Comparison of ENCODE assay signal across 8 mouse cellular contexts in the genomic region with DNA sequence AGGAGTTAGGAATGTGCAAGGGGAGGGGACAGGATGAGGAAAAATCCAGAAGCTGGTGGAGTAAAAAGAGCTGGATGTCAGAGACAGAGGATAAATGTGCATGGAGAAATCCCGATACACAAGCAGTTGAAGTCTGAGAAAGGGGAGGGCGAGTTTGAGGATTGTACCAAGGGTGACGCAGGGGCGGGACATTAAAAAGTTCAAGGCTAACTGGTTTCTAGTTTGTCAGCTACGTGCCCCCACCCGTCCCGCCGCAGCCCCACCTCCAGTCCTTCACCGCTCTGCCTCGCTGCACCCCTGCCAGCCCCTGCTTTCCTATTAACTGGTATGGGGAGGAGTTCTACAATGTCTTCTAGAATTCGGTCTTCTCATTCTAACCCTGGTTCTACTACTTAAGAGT. TPM values are rescaled to one million over a fixed set of nuclear protein-coding genes. Genes with fewer than 3 reads are reported as not detected.
DNase-seq lines count a peak whose midpoint lies in the region; ATAC-seq and TF ChIP-seq lines count a peak whose summit lies in the region.

No protein-coding gene starts in this region.

- H3K4me3 ChIP-seq in embryonic facial prominence, embryonic 14.5 days (ENCODE audit: low read depth, low read length) = peak overlapping the region; percentile 76
- peak overlapping the region; percentile 85 for H3K4me3 ChIP-seq in intestine, embryonic 16.5 days (ENCODE audit: low read length)
- H3K4me3 ChIP-seq in lung, embryonic 14.5 days (ENCODE audit: low read depth, low read length) = peak overlapping the region; percentile 77
- peak overlapping the region; percentile 76 for H3K4me3 ChIP-seq in stomach, embryonic 14.5 days (ENCODE audit: low read depth, low read length)

- H3K4me2 ChIP-seq in embryonic facial prominence, embryonic 14.5 days (ENCODE audit: low read depth, low read length) = peak overlapping the region; percentile 94
- H3K4me2 ChIP-seq in intestine, embryonic 16.5 days (ENCODE audit: low read depth, low read length) = peak overlapping the region; percentile 74
- H3K4me2 ChIP-seq in lung, embryonic 14.5 days = peak overlapping the region; percentile 81
- peak overlapping the region; percentile 74 for H3K4me2 ChIP-seq in stomach, embryonic 14.5 days (replicated peaks; ENCODE audit: low read depth, low read length)

- H3K4me1 ChIP-seq in embryonic facial prominence, embryonic 14.5 days (ENCODE audit: control insufficient read depth, insufficient read depth, low read length) = peaks cover 6% of the 10 kb centered on the region
- H3K4me1 ChIP-seq in intestine, embryonic 16.5 days (ENCODE audit: control insufficient read depth, insufficient read depth, low read length) = peaks cover 5% of the 10 kb centered on the region; the same call in 1 of the 2 replicates
- peaks cover 3% of the 10 kb centered on the region; the same call in 1 of the 2 replicates for H3K4me1 ChIP-seq in lung, embryonic 14.5 days (ENCODE audit: insufficient read depth)
- peaks cover 6% of the 10 kb centered on the region; the same call in 1 of the 2 replicates for H3K4me1 ChIP-seq in stomach, embryonic 14.5 days (ENCODE audit: control insufficient read depth, insufficient read depth, low read length)

- peak; percentile 54 for DNase-seq in urinary bladder, postnatal 14 days (ENCODE audit: low spot score)
- no peak for DNase-seq in urinary bladder, postnatal 10 days (ENCODE audit: low spot score)
- DNase-seq in embryonic facial prominence, embryonic 14.5 days (ENCODE audit: low spot score) = no peak
- DNase-seq in lung, embryonic 14.5 days = no peak
- no peak for DNase-seq in layer of hippocampus, adult 11-12 months (ENCODE audit: low spot score)
- no peak for DNase-seq in layer of hippocampus, postnatal 14 days (ENCODE audit: low spot score in 2 of 2)

- H3K9ac ChIP-seq in embryonic facial prominence, embryonic 14.5 days (ENCODE audit: low read depth, low read length) = peak overlapping the region; percentile 74
- peak overlapping the region; percentile 79 for H3K9ac ChIP-seq in intestine, embryonic 16.5 days (ENCODE audit: low read depth, low read length)
- peak overlapping the region; percentile 69 for H3K9ac ChIP-seq in lung, embryonic 14.5 days
- H3K9ac ChIP-seq in stomach, embryonic 14.5 days (replicated peaks; ENCODE audit: low read depth, low read length) = peak overlapping the region; percentile 65

- no peak for TF ChIP-seq CTCF in lung, embryonic 14.5 days (IDR thresholded peaks at IDR 0.05; ENCODE audit: low read depth)

- no peaks in the 10 kb centered on the region for H3K9me3 ChIP-seq in embryonic facial prominence, embryonic 14.5 days (ENCODE audit: control insufficient read depth, low read length)
- H3K9me3 ChIP-seq in intestine, embryonic 16.5 days (ENCODE audit: control insufficient read depth, low read length) = no peaks in the 10 kb centered on the region
- H3K9me3 ChIP-seq in lung, embryonic 14.5 days (ENCODE audit: low read depth, low read length) = no peaks in the 10 kb centered on the region
- no peaks in the 10 kb centered on the region for H3K9me3 ChIP-seq in stomach, embryonic 14.5 days (ENCODE audit: control insufficient read depth, low read depth, low read length)

- H3K27me3 ChIP-seq in embryonic facial prominence, embryonic 14.5 days (replicated peaks; ENCODE audit: control insufficient read depth, insufficient read depth, low read length) = no peaks in the 10 kb centered on the region
- no peaks in the 10 kb centered on the region for H3K27me3 ChIP-seq in intestine, embryonic 16.5 days (replicated peaks; ENCODE audit: control insufficient read depth, insufficient read depth, low read length)
- no peaks in the 10 kb centered on the region for H3K27me3 ChIP-seq in lung, embryonic 14.5 days (ENCODE audit: insufficient read depth, low read length)
- H3K27me3 ChIP-seq in stomach, embryonic 14.5 days (ENCODE audit: control insufficient read depth, insufficient read depth, low read length) = no peaks in the 10 kb centered on the region

- H3K36me3 ChIP-seq in embryonic facial prominence, embryonic 14.5 days (ENCODE audit: control insufficient read depth, insufficient read depth, low read length) = peaks cover 40% of the 10 kb centered on the region
- peaks cover 13% of the 10 kb centered on the region for H3K36me3 ChIP-seq in intestine, embryonic 16.5 days (ENCODE audit: control insufficient read depth, insufficient read depth, low read length)
- H3K36me3 ChIP-seq in lung, embryonic 14.5 days (ENCODE audit: insufficient read depth) = peaks cover 42% of the 10 kb centered on the region
- peaks cover 33% of the 10 kb centered on the region for H3K36me3 ChIP-seq in stomach, embryonic 14.5 days (ENCODE audit: control insufficient read depth, insufficient read depth, low read length)

- WGBS in embryonic facial prominence, embryonic 14.5 days = 2% methylated on average over 11 of the region's 11 CpGs
- under 1% methylated on average over 11 of the region's 11 CpGs for WGBS in intestine, embryonic 16.5 days
- WGBS in lung, embryonic 14.5 days = 1% methylated on average over 11 of the region's 11 CpGs
- WGBS in stomach, embryonic 14.5 days = 1% methylated on average over 11 of the region's 11 CpGs

- peak overlapping the region; percentile 55; the same call in 1 of the 2 replicates for H3K27ac ChIP-seq in embryonic facial prominence, embryonic 14.5 days (replicated peaks; ENCODE audit: low read depth, low read length)
- H3K27ac ChIP-seq in intestine, embryonic 16.5 days (ENCODE audit: low read length) = peak overlapping the region; percentile 74
- H3K27ac ChIP-seq in lung, embryonic 14.5 days (ENCODE audit: low read depth) = peak overlapping the region; percentile 58
- H3K27ac ChIP-seq in stomach, embryonic 14.5 days (ENCODE audit: low read length) = peak overlapping the region; percentile 72

- no peak for ATAC-seq in embryonic facial prominence, embryonic 14.5 days (ENCODE audit: low read depth)
- peak; percentile 54 for ATAC-seq in intestine, embryonic 16.5 days
- ATAC-seq in lung, embryonic 14.5 days (ENCODE audit: insufficient read depth) = peak; percentile 44
- peak; percentile 28; the same call in 1 of the 2 replicates for ATAC-seq in stomach, embryonic 14.5 days (ENCODE audit: insufficient number of reproducible peaks, insufficient read depth, low FRiP score, low read depth)

RNA-seq across cellular contexts. Expression of gene Phb, which starts 0.4 kb away (rescaled TPM):
- 238 and 240 TPM in 2 replicates for polyA plus RNA-seq in embryonic facial prominence, embryonic 14.5 days (2014; fragmentation: Nextera tagmentation; extraction: Ambion mirVana)
- polyA plus RNA-seq in intestine, embryonic 16.5 days (2015; fragmentation: Nextera tagmentation; extraction: Ambion mirVana) = 309 and 324 TPM in 2 replicates
- 220 and 252 TPM in 2 replicates for polyA plus RNA-seq in lung, embryonic 14.5 days (2014; fragmentation: Nextera tagmentation; extraction: Ambion mirVana)
- 224 and 239 TPM in 2 replicates for polyA plus RNA-seq in stomach, embryonic 14.5 days (2014; fragmentation: Nextera tagmentation; extraction: Ambion mirVana)
- 100 to 1,000 TPM in 1 of 2 experiments, 10 to 100 TPM in 1; 88.1 to 119 TPM for total RNA-seq in layer of hippocampus, postnatal 14 days (2021)

RNA-seq across cellular contexts. Expression of gene Zfp652, which starts 45.3 kb away (rescaled TPM):
- polyA plus RNA-seq in embryonic facial prominence, embryonic 14.5 days (2014; fragmentation: Nextera tagmentation; extraction: Ambion mirVana) = 11.5 and 11.6 TPM in 2 replicates
- polyA plus RNA-seq in intestine, embryonic 16.5 days (2015; fragmentation: Nextera tagmentation; extraction: Ambion mirVana) = 14.7 and 16.8 TPM in 2 replicates
- 12.4 and 13.6 TPM in 2 replicates for polyA plus RNA-seq in lung, embryonic 14.5 days (2014; fragmentation: Nextera tagmentation; extraction: Ambion mirVana)
- polyA plus RNA-seq in stomach, embryonic 14.5 days (2014; fragmentation: Nextera tagmentation; extraction: Ambion mirVana) = 11.7 and 13.9 TPM in 2 replicates
- 10 to 100 TPM; 48.7 to 49.6 TPM for total RNA-seq in layer of hippocampus, postnatal 14 days (2021)

RNA-seq across cellular contexts. Expression of gene B130006D01Rik, which starts 56.2 kb away (rescaled TPM):
- 1.1 TPM in 2 replicates for polyA plus RNA-seq in embryonic facial prominence, embryonic 14.5 days (2014; fragmentation: Nextera tagmentation; extraction: Ambion mirVana)
- polyA plus RNA-seq in intestine, embryonic 16.5 days (2015; fragmentation: Nextera tagmentation; extraction: Ambion mirVana) = 0.78 and 0.92 TPM in 2 replicates
- polyA plus RNA-seq in lung, embryonic 14.5 days (2014; fragmentation: Nextera tagmentation; extraction: Ambion mirVana) = 2.1 and 2.3 TPM in 2 replicates
- polyA plus RNA-seq in stomach, embryonic 14.5 days (2014; fragmentation: Nextera tagmentation; extraction: Ambion mirVana) = 2.3 and 2.5 TPM in 2 replicates
- 1 to 10 TPM; 1.4 to 2.0 TPM for total RNA-seq in layer of hippocampus, postnatal 14 days (2021)
